Mouse (Mus musculus): ENCODE measurements around the gene Cdc25b. TPM values are rescaled to one million over a fixed set of nuclear protein-coding genes. Genes with fewer than 3 reads are reported as not detected.

Gene Cdc25b
- total and polyA plus RNA-seq, 3 experiments, result 12.6 to 34.5 TPM; not detected in 1

- TF ChIP-seq ZMIZ1 (IDR thresholded peaks at IDR 0.05; ENCODE audit: low read depth, low read length) (0 out of 2 replicates have a peak, but pooled peaks have one; percentile 18), ZKSCAN1 (IDR thresholded peaks at IDR 0.05; ENCODE audit: low read depth, low read length) (no peak), MAX (IDR thresholded peaks at IDR 0.05; ENCODE audit: low read length) (peak; percentile 58; the same call in 1 of the 2 replicates)
These were observed 48.4 kb downstream of the Cdc25b start (continued) for GRCm38 (mm10) chr2:131234970-131235635.

- peaks cover 10 to 34% of the 10 kb centered on the region in 2 experiments; a peak in 3 of 4 replicates for H3K36me3 ChIP-seq (ENCODE audit: control insufficient read depth in 1 of 2, insufficient read depth in 2 of 2, low read length in 2 of 2)
- H3K27ac ChIP-seq (ENCODE audit: control insufficient read depth, low read depth, low read length), result peak overlapping the region; percentile 96
- peak; percentile 58 for DNase-seq (ENCODE audit: low read depth, low spot score)
- H3K27me3 ChIP-seq (ENCODE audit: control insufficient read depth in 1 of 2, insufficient read depth in 2 of 2, low read length in 2 of 2), result no peaks in the 10 kb centered on the region
- H3K4me3 ChIP-seq (ENCODE audit: control insufficient read depth in 1 of 2, insufficient read depth in 1 of 2, low read depth in 2 of 2, low read length in 2 of 2), result no peak overlapping the region
- peaks cover 17 to 36% of the 10 kb centered on the region in 2 experiments for H3K4me1 ChIP-seq (ENCODE audit: control insufficient read depth in 1 of 2, insufficient read depth in 2 of 2, low read length in 2 of 2)
- no peaks in the 10 kb centered on the region for H3K9me3 ChIP-seq (replicated peaks; ENCODE audit: insufficient read depth, low read length)
- 0 out of 2 replicates have a peak overlapping the region, but pooled peaks have one; percentile 13 for H3K9ac ChIP-seq (ENCODE audit: control insufficient read depth, low read depth, low read length, poor library complexity, severe bottlenecking)
- TF ChIP-seq MXI1 (IDR thresholded peaks at IDR 0.05; ENCODE audit: low read depth, low read length) (peak; percentile 62), ZKSCAN1 (IDR thresholded peaks at IDR 0.05; ENCODE audit: low read depth, low read length) (peak; percentile 42; the same call in 1 of the 2 replicates), GATA1 (IDR thresholded peaks at IDR 0.05; ENCODE audit: low read depth, low read length) (peak; percentile 90), RCOR1 (IDR thresholded peaks at IDR 0.05; ENCODE audit: low read depth, low read length) (peak; percentile 94), ELF1 (IDR thresholded peaks at IDR 0.05; ENCODE audit: low read depth, low read length) (0 out of 2 replicates have a peak, but pooled peaks have one; percentile 23), ZNF384 (IDR thresholded peaks at IDR 0.05; ENCODE audit: low read depth, low read length) (peak; percentile 95), BHLHE40 (IDR thresholded peaks at IDR 0.05; ENCODE audit: borderline replicate concordance, low read depth, low read length) (peak; percentile 71; the same call in 1 of the 2 replicates), TCF12 (IDR thresholded peaks at IDR 0.05; ENCODE audit: low read depth, low read length) (peak; percentile 93), MYB (IDR thresholded peaks at IDR 0.05; ENCODE audit: low read depth, low read length) (no peak), USF1 (IDR thresholded peaks at IDR 0.05; ENCODE audit: low read depth, low read length) (peak; percentile 90), EP300 (IDR thresholded peaks at IDR 0.05; ENCODE audit: low read depth in 1 of 2, low read length in 2 of 2) (peak; percentile 84 to 88), SIN3A (IDR thresholded peaks at IDR 0.05; ENCODE audit: low read length) (peak; percentile 70), MEF2A (IDR thresholded peaks at IDR 0.05; ENCODE audit: extremely low read depth, insufficient replicate concordance, low read depth, low read length, poor library complexity, severe bottlenecking) (peak; percentile 51; the same call in 1 of the 2 replicates), USF2 (IDR thresholded peaks at IDR 0.05; ENCODE audit: borderline replicate concordance in 1 of 2, insufficient read depth in 1 of 2, low read depth in 1 of 2, low read length in 2 of 2) (0 out of 4 replicates have a peak, but pooled peaks of 1 of the 2 experiments have one; percentile 62), ETS1 (IDR thresholded peaks at IDR 0.05; ENCODE audit: low read depth, low read length) (peak; percentile 86), JUND (IDR thresholded peaks at IDR 0.05; ENCODE audit: low read depth, low read length) (no peak), MAFK (IDR thresholded peaks at IDR 0.05; ENCODE audit: borderline replicate concordance, low read depth, low read length) (peak; percentile 62; the same call in 1 of the 2 replicates), UBTF (IDR thresholded peaks at IDR 0.05; ENCODE audit: borderline replicate concordance, insufficient read depth, low read depth, low read length) (no peak), CHD1 (IDR thresholded peaks at IDR 0.05; ENCODE audit: low read depth, low read length) (no peak), MAX (IDR thresholded peaks at IDR 0.05; ENCODE audit: low read length) (peak; percentile 52; the same call in 1 of the 2 replicates)
- H3K79me2 ChIP-seq (ENCODE audit: control insufficient read depth, insufficient read depth, low read length, poor library complexity), result no peaks in the 10 kb centered on the region
These were observed 55.4 kb downstream of the Cdc25b start for GRCm38 (mm10) chr2:131242180-131242579.
